9 mouse cellular contexts compared by ENCODE assay signal in the genomic region with DNA sequence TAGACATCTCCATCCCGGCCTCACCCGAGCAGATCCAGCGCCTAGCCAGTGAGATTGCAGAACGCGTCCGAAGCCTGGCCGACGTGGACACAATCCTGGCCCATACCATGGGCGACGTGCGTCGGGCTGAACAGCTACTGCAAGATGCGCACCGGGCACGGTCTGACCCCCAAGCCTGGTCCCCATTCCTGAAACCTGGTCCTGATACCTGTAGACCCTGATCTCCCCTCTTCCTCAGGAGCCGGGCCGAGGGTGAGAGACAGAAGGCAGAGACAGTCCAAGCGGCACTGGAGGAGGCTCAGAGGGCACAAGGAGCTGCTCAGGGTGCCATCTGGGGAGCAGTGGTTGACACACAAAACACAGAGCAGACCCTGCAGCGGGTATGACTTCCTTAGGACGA. TPM values are rescaled to one million over a fixed set of nuclear protein-coding genes. Genes with fewer than 3 reads are reported as not detected.
DNase-seq lines count a peak whose midpoint lies in the region; ATAC-seq and TF ChIP-seq lines count a peak whose summit lies in the region.
"Had no signal": no experiment of that assay in that cellular context is flagged by ENCODE, and none has a peak within 500 bp of the region (broad histone marks: within the 10 kb centered on the region; RNA-seq: fewer than 3 reads in every experiment).

No protein-coding gene starts in this region.

- peaks cover 85% of the 10 kb centered on the region for H3K36me3 ChIP-seq in heart, embryonic 13.5 days
- H3K36me3 ChIP-seq in midbrain, embryonic 12.5 days: peaks cover 60% of the 10 kb centered on the region
- peaks cover 18% of the 10 kb centered on the region for H3K36me3 ChIP-seq in midbrain, postnatal 0 days (ENCODE audit: insufficient read depth, low read length)
- H3K36me3 ChIP-seq in hindbrain, embryonic 12.5 days: peaks cover 62% of the 10 kb centered on the region
- H3K36me3 ChIP-seq in neural tube, embryonic 15.5 days: peaks cover 25% of the 10 kb centered on the region

- H3K4me3 ChIP-seq in heart, embryonic 13.5 days: no peak overlapping the region
- no peak overlapping the region for H3K4me3 ChIP-seq in midbrain, embryonic 12.5 days
- no peak overlapping the region for H3K4me3 ChIP-seq in midbrain, postnatal 0 days (ENCODE audit: low read depth, low read length)
- H3K4me3 ChIP-seq in hindbrain, embryonic 12.5 days: no peak overlapping the region
- H3K4me3 ChIP-seq in neural tube, embryonic 15.5 days (replicated peaks): no peak overlapping the region

- H3K4me1 ChIP-seq in heart, embryonic 13.5 days: peaks cover 20% of the 10 kb centered on the region
- H3K4me1 ChIP-seq in midbrain, embryonic 12.5 days: peaks cover 19% of the 10 kb centered on the region
- 0 out of 2 replicates have a peak, but pooled peaks cover 9% of the 10 kb centered on the region for H3K4me1 ChIP-seq in midbrain, postnatal 0 days (ENCODE audit: insufficient read depth, low read length)
- peaks cover 25% of the 10 kb centered on the region for H3K4me1 ChIP-seq in hindbrain, embryonic 12.5 days
- peaks cover 27% of the 10 kb centered on the region for H3K4me1 ChIP-seq in neural tube, embryonic 15.5 days

- no peak overlapping the region for H3K4me2 ChIP-seq in heart, embryonic 13.5 days
- no peak overlapping the region for H3K4me2 ChIP-seq in midbrain, embryonic 12.5 days (replicated peaks)
- no peak overlapping the region for H3K4me2 ChIP-seq in midbrain, postnatal 0 days (ENCODE audit: low read depth, low read length, poor library complexity, severe bottlenecking)
- no peak overlapping the region for H3K4me2 ChIP-seq in hindbrain, embryonic 12.5 days (replicated peaks)
- H3K4me2 ChIP-seq in neural tube, embryonic 15.5 days: no peak overlapping the region

- peak overlapping the region; percentile 98; the same call in 1 of the 2 replicates for H3K27ac ChIP-seq in heart, embryonic 13.5 days (replicated peaks)
- H3K27ac ChIP-seq in midbrain, embryonic 12.5 days (replicated peaks): peak overlapping the region; percentile 95; the same call in 1 of the 2 replicates
- H3K27ac ChIP-seq in midbrain, postnatal 0 days (ENCODE audit: low read depth, low read length): no peak overlapping the region
- H3K27ac ChIP-seq in hindbrain, embryonic 12.5 days: peak overlapping the region; percentile 95; the same call in 1 of the 2 replicates
- H3K27ac ChIP-seq in neural tube, embryonic 15.5 days (replicated peaks): peak overlapping the region; percentile 98; the same call in 1 of the 2 replicates

- H3K9ac ChIP-seq in heart, embryonic 13.5 days: peak overlapping the region; percentile 99; the same call in 1 of the 2 replicates
- H3K9ac ChIP-seq in midbrain, embryonic 12.5 days (replicated peaks): no peak overlapping the region
- H3K9ac ChIP-seq in midbrain, postnatal 0 days (replicated peaks; ENCODE audit: low read length, poor library complexity, severe bottlenecking): no peak overlapping the region
- no peak overlapping the region for H3K9ac ChIP-seq in hindbrain, embryonic 12.5 days
- H3K9ac ChIP-seq in neural tube, embryonic 15.5 days (replicated peaks): no peak overlapping the region

- no peaks in the 10 kb centered on the region for H3K9me3 ChIP-seq in heart, embryonic 13.5 days
- no peaks in the 10 kb centered on the region for H3K9me3 ChIP-seq in midbrain, embryonic 12.5 days
- H3K9me3 ChIP-seq in midbrain, postnatal 0 days (ENCODE audit: low read length): no peaks in the 10 kb centered on the region
- H3K9me3 ChIP-seq in hindbrain, embryonic 12.5 days (replicated peaks): no peaks in the 10 kb centered on the region
- no peaks in the 10 kb centered on the region for H3K9me3 ChIP-seq in neural tube, embryonic 15.5 days (replicated peaks)

- WGBS in heart, embryonic 13.5 days: 94% methylated on average over 20 of the region's 20 CpGs
- WGBS in midbrain, embryonic 12.5 days: 95% methylated on average over 20 of the region's 20 CpGs
- WGBS in midbrain, postnatal 0 days: 98% methylated on average over 20 of the region's 20 CpGs
- WGBS in hindbrain, embryonic 12.5 days: 95% methylated on average over 20 of the region's 20 CpGs
- 98% methylated on average over 20 of the region's 20 CpGs for WGBS in neural tube, embryonic 15.5 days

- no peak for DNase-seq in heart, adult 18-20 months
- no peak for DNase-seq in midbrain, postnatal 0 days (ENCODE audit: low spot score)
- no peak for DNase-seq in layer of hippocampus, postnatal 25 days (ENCODE audit: extremely low spot score in 1 of 2, low spot score in 1 of 2)
- DNase-seq: right cerebral cortex, postnatal 14 days had no signal

- no peaks in the 10 kb centered on the region for H3K27me3 ChIP-seq in heart, embryonic 13.5 days (replicated peaks)
- H3K27me3 ChIP-seq in midbrain, embryonic 12.5 days: no peaks in the 10 kb centered on the region
- H3K27me3 ChIP-seq in midbrain, postnatal 0 days (ENCODE audit: insufficient read depth, low read length): no peaks in the 10 kb centered on the region
- no peaks in the 10 kb centered on the region for H3K27me3 ChIP-seq in hindbrain, embryonic 12.5 days
- H3K27me3 ChIP-seq in neural tube, embryonic 15.5 days (replicated peaks): no peaks in the 10 kb centered on the region

- no peak for TF ChIP-seq CTCF in midbrain, postnatal 0 days (IDR thresholded peaks at IDR 0.05)

- no peak for ATAC-seq in heart, embryonic 13.5 days (ENCODE audit: extremely low read depth, insufficient number of reproducible peaks, low FRiP score, low TSS enrichment)
- no peak for ATAC-seq in midbrain, embryonic 12.5 days (ENCODE audit: low FRiP score, low read depth)
- no peak for ATAC-seq in midbrain, postnatal 0 days (ENCODE audit: low FRiP score)
- no peak for ATAC-seq in hindbrain, embryonic 12.5 days (ENCODE audit: low FRiP score)
- no peak for ATAC-seq in neural tube, embryonic 15.5 days (ENCODE audit: low FRiP score)
- no peak for ATAC-seq in activated CD4-positive, CD25-positive, alpha-beta regulatory T cell, adult 4 months

RNA-seq across cellular contexts. Expression of a gene that starts 1.2 kb away (rescaled TPM):
- 51.4 and 55.9 TPM in 2 replicates for polyA plus RNA-seq in heart, embryonic 13.5 days (2015; fragmentation: Nextera tagmentation; extraction: Ambion mirVana)
- total RNA-seq in heart, adult 18-20 months (2021): 10 to 100 TPM; 79.9 to 91.6 TPM
- polyA plus RNA-seq in midbrain, embryonic 12.5 days (2016; fragmentation: Nextera tagmentation; extraction: Ambion mirVana): 111 and 116 TPM in 2 replicates
- total RNA-seq in midbrain, postnatal 0 days (2014; rRNA removed): 86.5 and 113 TPM in 2 replicates
- 48.2 and 50.7 TPM in 2 replicates for polyA plus RNA-seq in midbrain, postnatal 0 days (2015; fragmentation: Nextera tagmentation; extraction: Ambion mirVana)
- polyA plus RNA-seq in hindbrain, embryonic 12.5 days (2016; fragmentation: Nextera tagmentation; extraction: Ambion mirVana): 107 and 112 TPM in 2 replicates
- 66.1 and 68.0 TPM in 2 replicates for polyA plus RNA-seq in neural tube, embryonic 15.5 days (2015; fragmentation: Nextera tagmentation; extraction: Ambion mirVana)
- 10 to 100 TPM; 14.6 to 18.3 TPM for polyA plus RNA-seq in activated CD4-positive, CD25-positive, alpha-beta regulatory T cell, adult 4 months (2017; shearing (Covaris generic))
- 100 to 1,000 TPM; 127 to 155 TPM for total RNA-seq in layer of hippocampus, postnatal 25 days (2021)

RNA-seq across cellular contexts. Expression of a gene that starts 9.7 kb away (rescaled TPM):
- polyA plus RNA-seq in heart, embryonic 13.5 days (2015; fragmentation: Nextera tagmentation; extraction: Ambion mirVana): 45.3 and 49.0 TPM in 2 replicates
- total RNA-seq in heart, adult 18-20 months (2021): 100 to 1,000 TPM; 334 to 339 TPM
- polyA plus RNA-seq in midbrain, embryonic 12.5 days (2016; fragmentation: Nextera tagmentation; extraction: Ambion mirVana): 42.2 and 44.0 TPM in 2 replicates
- 56.5 and 169 TPM in 2 replicates for total RNA-seq in midbrain, postnatal 0 days (2014; rRNA removed)
- 15.8 and 18.5 TPM in 2 replicates for polyA plus RNA-seq in midbrain, postnatal 0 days (2015; fragmentation: Nextera tagmentation; extraction: Ambion mirVana)
- polyA plus RNA-seq in hindbrain, embryonic 12.5 days (2016; fragmentation: Nextera tagmentation; extraction: Ambion mirVana): 44.1 and 44.8 TPM in 2 replicates
- polyA plus RNA-seq in neural tube, embryonic 15.5 days (2015; fragmentation: Nextera tagmentation; extraction: Ambion mirVana): 17.5 and 18.8 TPM in 2 replicates
- under 1 TPM; 0.15 to 0.25 TPM for polyA plus RNA-seq in activated CD4-positive, CD25-positive, alpha-beta regulatory T cell, adult 4 months (2017; shearing (Covaris generic))
- total RNA-seq in layer of hippocampus, postnatal 25 days (2021): 10 to 100 TPM; 25.9 to 27.8 TPM

RNA-seq across cellular contexts. Expression of a gene that starts 18.3 kb away (rescaled TPM):
- polyA plus RNA-seq in heart, embryonic 13.5 days (2015; fragmentation: Nextera tagmentation; extraction: Ambion mirVana): 62.2 and 69.0 TPM in 2 replicates
- total RNA-seq in heart, adult 18-20 months (2021): 10 to 100 TPM; 76.4 to 90.3 TPM
- 83.7 and 86.3 TPM in 2 replicates for polyA plus RNA-seq in midbrain, embryonic 12.5 days (2016; fragmentation: Nextera tagmentation; extraction: Ambion mirVana)
- total RNA-seq in midbrain, postnatal 0 days (2014; rRNA removed): 107 and 146 TPM in 2 replicates
- 62.0 and 62.6 TPM in 2 replicates for polyA plus RNA-seq in midbrain, postnatal 0 days (2015; fragmentation: Nextera tagmentation; extraction: Ambion mirVana)
- polyA plus RNA-seq in hindbrain, embryonic 12.5 days (2016; fragmentation: Nextera tagmentation; extraction: Ambion mirVana): 82.9 and 94.0 TPM in 2 replicates
- 58.1 and 78.1 TPM in 2 replicates for polyA plus RNA-seq in neural tube, embryonic 15.5 days (2015; fragmentation: Nextera tagmentation; extraction: Ambion mirVana)
- polyA plus RNA-seq in activated CD4-positive, CD25-positive, alpha-beta regulatory T cell, adult 4 months (2017; shearing (Covaris generic)): 100 to 1,000 TPM; 131 to 141 TPM
- total RNA-seq in layer of hippocampus, postnatal 25 days (2021): 10 to 100 TPM; 76.6 to 82.5 TPM

RNA-seq across cellular contexts. Expression of a gene that starts 27.4 kb away (rescaled TPM):
- 81.2 and 81.7 TPM in 2 replicates for polyA plus RNA-seq in heart, embryonic 13.5 days (2015; fragmentation: Nextera tagmentation; extraction: Ambion mirVana)
- 10 to 100 TPM; 57.8 to 58.7 TPM for total RNA-seq in heart, adult 18-20 months (2021)
- polyA plus RNA-seq in midbrain, embryonic 12.5 days (2016; fragmentation: Nextera tagmentation; extraction: Ambion mirVana): 175 and 178 TPM in 2 replicates
- 240 and 284 TPM in 2 replicates for total RNA-seq in midbrain, postnatal 0 days (2014; rRNA removed)
- 103 and 109 TPM in 2 replicates for polyA plus RNA-seq in midbrain, postnatal 0 days (2015; fragmentation: Nextera tagmentation; extraction: Ambion mirVana)
- polyA plus RNA-seq in hindbrain, embryonic 12.5 days (2016; fragmentation: Nextera tagmentation; extraction: Ambion mirVana): 162 and 171 TPM in 2 replicates
- 111 and 114 TPM in 2 replicates for polyA plus RNA-seq in neural tube, embryonic 15.5 days (2015; fragmentation: Nextera tagmentation; extraction: Ambion mirVana)
- 10 to 100 TPM; 71.0 to 77.8 TPM for polyA plus RNA-seq in activated CD4-positive, CD25-positive, alpha-beta regulatory T cell, adult 4 months (2017; shearing (Covaris generic))
- 100 to 1,000 TPM; 133 to 142 TPM for total RNA-seq in layer of hippocampus, postnatal 25 days (2021)

RNA-seq across cellular contexts. Expression of a gene that starts 27.8 kb away (rescaled TPM):
- polyA plus RNA-seq in heart, embryonic 13.5 days (2015; fragmentation: Nextera tagmentation; extraction: Ambion mirVana): 90.6 and 106 TPM in 2 replicates
- total RNA-seq in heart, adult 18-20 months (2021): 1 to 10 TPM; 4.7 to 5.5 TPM
- 60.7 and 72.1 TPM in 2 replicates for polyA plus RNA-seq in midbrain, embryonic 12.5 days (2016; fragmentation: Nextera tagmentation; extraction: Ambion mirVana)
- 82.4 and 86.3 TPM in 2 replicates for total RNA-seq in midbrain, postnatal 0 days (2014; rRNA removed)
- 56.1 and 59.2 TPM in 2 replicates for polyA plus RNA-seq in midbrain, postnatal 0 days (2015; fragmentation: Nextera tagmentation; extraction: Ambion mirVana)
- 57.7 and 57.9 TPM in 2 replicates for polyA plus RNA-seq in hindbrain, embryonic 12.5 days (2016; fragmentation: Nextera tagmentation; extraction: Ambion mirVana)
- 58.4 and 59.8 TPM in 2 replicates for polyA plus RNA-seq in neural tube, embryonic 15.5 days (2015; fragmentation: Nextera tagmentation; extraction: Ambion mirVana)
- polyA plus RNA-seq in activated CD4-positive, CD25-positive, alpha-beta regulatory T cell, adult 4 months (2017; shearing (Covaris generic)): 1 to 10 TPM; 1.6 to 2.1 TPM
- 10 to 100 TPM; 17.6 to 21.3 TPM for total RNA-seq in layer of hippocampus, postnatal 25 days (2021)

Comparison
In these comparisons a context has a peak if more than half of its experiments do, and no peak if none do; other contexts are left out.
1. RNA of a gene that starts 9.7 kb away (polyA plus RNA-seq): 45.3 to 49.0 TPM in heart, embryonic 13.5 days, 44.1 to 44.8 TPM in hindbrain, embryonic 12.5 days, 42.2 to 44.0 TPM in midbrain, embryonic 12.5 days, 15.8 to 18.5 TPM in midbrain, postnatal 0 days and 17.5 to 18.8 TPM in neural tube, embryonic 15.5 days; 0.15 to 0.25 TPM in activated CD4-positive, CD25-positive, alpha-beta regulatory T cell, adult 4 months; every median in the first group is over 10 times any median in the second.